Mouse (Mus musculus) adrenal gland, adult 10 weeks (tissue): ENCODE measurements around the gene Krtap9-5. TPM values are rescaled to one million over a fixed set of nuclear protein-coding genes. Genes with fewer than 3 reads are reported as not detected.

Source experiments
- polyA plus RNA-seq: library from polyadenylated mRNA; stranded (reverse); fragments of 350-450 nt; fragmentation: Illumina TruSeq; extraction: RNeasy Lipid Tissue Mini Kit (QIAGEN cat#74804); gene quantifications from one replicate; pipeline ENCODE4 v1.2.3, GENCODE M21; 2014; ENCODE audit warnings: low read depth, low replicate concordance

Krtap9-5 gene
- polyA plus RNA-seq = not detected

GRCm38 (mm10) chr11:99948175-99948574 is at the start of gene Krtap9-5:
TSS of gene Krtap9-5 (plus strand) at chr11:99948475.

GRCm38 (mm10) chr11:99907620-99908019 is 40.7 kb upstream of the Krtap9-5 start, which contains the start of gene Krtap31-1:
TSS of gene Krtap31-1 (plus strand) at chr11:99907920.

GRCm38 (mm10) chr11:99914451-99914850 is 33.8 kb upstream of the Krtap9-5 start, which contains the start of gene Gm11565:
TSS of gene Gm11565 (plus strand) at chr11:99914751.

GRCm38 (mm10) chr11:99935991-99936390 is 12.3 kb upstream of the Krtap9-5 start, which contains the start of gene Krtap31-2:
TSS of gene Krtap31-2 (plus strand) at chr11:99936291.

GRCm38 (mm10) chr11:99978953-99979352 is 30.7 kb downstream of the Krtap9-5 start, which contains the start of gene Krtap29-1:
TSS of gene Krtap29-1 (minus strand) at chr11:99979053.

GRCm38 (mm10) chr11:99986180-99986647 is 37.9 kb downstream of the Krtap9-5 start, which contains the start of gene Krtap16-1:
TSS of gene Krtap16-1 (minus strand) at chr11:99986597.

GRCm38 (mm10) chr11:99993620-99994383 is 45.5 kb downstream of the Krtap9-5 start, which contains the start of gene Krtap17-1:
TSS of gene Krtap17-1 (minus strand) at chr11:99993994.

Other genes with a start within 250 kb of the Krtap9-5 start
- gene Gm14180, start 214.2 kb upstream of the Krtap9-5 start, polyA plus RNA-seq = not detected
- gene Gm11595, start 175.6 kb upstream of the Krtap9-5 start, polyA plus RNA-seq = not detected
- not detected for gene Krtap4-8, start 167.8 kb upstream of the Krtap9-5 start, polyA plus RNA-seq
- gene Krtap4-9, start 163.3 kb upstream of the Krtap9-5 start, polyA plus RNA-seq = not detected
- not detected for gene Gm11596, start 155.0 kb upstream of the Krtap9-5 start, polyA plus RNA-seq
- gene Gm11569, start 149.5 kb upstream of the Krtap9-5 start, polyA plus RNA-seq = not detected
- not detected for gene Gm11554, start 144.0 kb upstream of the Krtap9-5 start, polyA plus RNA-seq
- not detected for gene Krtap4-13, start 138.6 kb upstream of the Krtap9-5 start, polyA plus RNA-seq
- gene Gm11564, start 132.8 kb upstream of the Krtap9-5 start, polyA plus RNA-seq = not detected
- gene 2300003K06Rik, start 110.4 kb upstream of the Krtap9-5 start, polyA plus RNA-seq = not detected
- not detected for gene Krtap4-16, start 96.9 kb upstream of the Krtap9-5 start, polyA plus RNA-seq
- not detected for gene Gm11568, start 90.6 kb upstream of the Krtap9-5 start, polyA plus RNA-seq
- not detected for gene Gm11559, start 84.0 kb upstream of the Krtap9-5 start, polyA plus RNA-seq
- not detected for gene Krtap9-1, start 75.1 kb upstream of the Krtap9-5 start, polyA plus RNA-seq
- gene Gm11567, start 69.3 kb upstream of the Krtap9-5 start, polyA plus RNA-seq = not detected
- gene Krtap31-1, start 40.6 kb upstream of the Krtap9-5 start, polyA plus RNA-seq = not detected
- gene Gm11565, start 33.7 kb upstream of the Krtap9-5 start, polyA plus RNA-seq = not detected
- gene Krtap31-2, start 12.2 kb upstream of the Krtap9-5 start, polyA plus RNA-seq = not detected
- not detected for gene Krtap29-1, start 30.6 kb downstream of the Krtap9-5 start, polyA plus RNA-seq
- gene Krtap16-1, start 38.1 kb downstream of the Krtap9-5 start, polyA plus RNA-seq = not detected
- gene Krtap17-1, start 45.5 kb downstream of the Krtap9-5 start, polyA plus RNA-seq = not detected
- not detected for gene Krt33a, start 67.7 kb downstream of the Krtap9-5 start, polyA plus RNA-seq
- not detected for gene Krt33b, start 81.4 kb downstream of the Krtap9-5 start, polyA plus RNA-seq
- gene Krt34, start 93.1 kb downstream of the Krtap9-5 start, polyA plus RNA-seq = not detected
- gene Krt31, start 102.1 kb downstream of the Krtap9-5 start, polyA plus RNA-seq = not detected
- gene Krt32, start 139.8 kb downstream of the Krtap9-5 start, polyA plus RNA-seq = not detected
- gene Krt35, start 147.8 kb downstream of the Krtap9-5 start, polyA plus RNA-seq = not detected
- gene Krt36, start 157.2 kb downstream of the Krtap9-5 start, polyA plus RNA-seq = not detected
- not detected for gene Krt13, start 173.1 kb downstream of the Krtap9-5 start, polyA plus RNA-seq
- not detected for gene Krt15, start 187.5 kb downstream of the Krtap9-5 start, polyA plus RNA-seq
- not detected for gene Krt19, start 200.2 kb downstream of the Krtap9-5 start, polyA plus RNA-seq
- not detected for gene Krt9, start 244.8 kb downstream of the Krtap9-5 start, polyA plus RNA-seq